Mouse (Mus musculus): ENCODE measurements around the gene Olfr971. TPM values are rescaled to one million over a fixed set of nuclear protein-coding genes. Genes with fewer than 3 reads are reported as not detected.

Olfr971 gene
- not detected for total RNA-seq (2023)

GRCm38 (mm10) chr9:39836576-39836975 lies at the start of gene Olfr971:
TSS of gene Olfr971 (plus strand) at chr9:39836876.

GRCm38 (mm10) chr9:39790558-39790957 lies 46.1 kb upstream of the Olfr971 start, which contains the start of gene Olfr969:
TSS of gene Olfr969 (plus strand) at chr9:39790945.

GRCm38 (mm10) chr9:39808560-39808959 lies 28.1 kb upstream of the Olfr971 start, which contains the start of gene Olfr970:
TSS of gene Olfr970 (plus strand) at chr9:39808860.

GRCm38 (mm10) chr9:39866122-39866521 lies 29.4 kb downstream of the Olfr971 start, which contains the start of gene Olfr972:
TSS of gene Olfr972 (plus strand) at chr9:39866422.

Other genes starting within 250 kb of the Olfr971 start
- gene AW551984, start 232.5 kb upstream of the Olfr971 start, total RNA-seq (2023) = 0.21 TPM
- gene Olfr148, start 226.2 kb upstream of the Olfr971 start, total RNA-seq (2023) = not detected
- not detected for gene Olfr960, start 215.5 kb upstream of the Olfr971 start, total RNA-seq (2023)
- gene Olfr961, start 191.8 kb upstream of the Olfr971 start, total RNA-seq (2023) = not detected
- not detected for gene Olfr963, start 169.7 kb upstream of the Olfr971 start, total RNA-seq (2023)
- gene Olfr149, start 129.8 kb upstream of the Olfr971 start, total RNA-seq (2023) = not detected
- not detected for gene Olfr965, start 125.5 kb upstream of the Olfr971 start, total RNA-seq (2023)
- gene Olfr150, start 105.9 kb upstream of the Olfr971 start, total RNA-seq (2023) = not detected
- gene Olfr967, start 90.6 kb upstream of the Olfr971 start, total RNA-seq (2023) = not detected
- gene Olfr968, start 53.6 kb upstream of the Olfr971 start, total RNA-seq (2023) = not detected
- gene Olfr969, start 45.9 kb upstream of the Olfr971 start, total RNA-seq (2023) = not detected
- gene Olfr970, start 28.0 kb upstream of the Olfr971 start, total RNA-seq (2023) = not detected
- gene Olfr972, start 29.5 kb downstream of the Olfr971 start, total RNA-seq (2023) = not detected
- gene Olfr229, start 70.5 kb downstream of the Olfr971 start, total RNA-seq (2023) = not detected
- gene Olfr974, start 100.6 kb downstream of the Olfr971 start, total RNA-seq (2023) = not detected
- gene Olfr975, start 115.2 kb downstream of the Olfr971 start, total RNA-seq (2023) = not detected
- not detected for gene Olfr976, start 124.3 kb downstream of the Olfr971 start, total RNA-seq (2023)
- gene Olfr978, start 155.2 kb downstream of the Olfr971 start, total RNA-seq (2023) = not detected
- not detected for gene Olfr979, start 166.6 kb downstream of the Olfr971 start, total RNA-seq (2023)
- not detected for gene Olfr980, start 172.7 kb downstream of the Olfr971 start, total RNA-seq (2023)
- not detected for gene Olfr981, start 184.6 kb downstream of the Olfr971 start, total RNA-seq (2023)
- gene Olfr982, start 237.0 kb downstream of the Olfr971 start, total RNA-seq (2023) = not detected